21 mouse cellular contexts compared by ENCODE assay signal in the genomic region with DNA sequence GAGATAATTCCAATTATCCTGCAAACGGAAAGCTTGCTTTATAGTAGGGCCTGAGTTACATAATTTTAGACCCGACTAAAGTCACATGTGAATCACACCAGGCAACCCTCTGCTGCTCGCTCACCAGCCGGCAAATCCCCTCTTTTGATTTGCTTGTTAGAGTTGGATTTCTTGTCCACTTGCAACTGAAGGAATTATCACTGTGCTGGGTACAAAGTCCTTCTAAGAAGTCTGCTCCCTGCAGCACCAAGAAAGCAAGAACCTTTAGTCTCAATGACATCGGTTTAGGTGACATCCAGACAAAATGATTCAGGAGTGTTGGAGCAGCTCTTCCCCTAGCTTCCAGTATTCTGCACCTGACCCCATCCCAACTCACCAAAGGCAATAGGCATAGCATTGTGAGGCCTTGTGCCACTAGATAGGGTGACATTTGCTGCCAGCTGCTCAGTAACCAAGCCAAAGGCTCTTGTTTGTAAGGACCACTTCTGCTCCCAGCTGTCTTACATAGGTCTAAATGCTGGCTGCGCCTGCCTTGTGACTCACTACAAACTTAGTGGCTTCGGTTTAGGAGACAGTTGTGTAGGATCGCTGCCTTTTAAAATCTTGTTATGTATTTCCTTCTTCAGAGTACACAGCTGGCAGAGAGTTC.
A peak's percentile ranks its signal among the peaks of the same experiment; 100 is the strongest.
DNase-seq lines count a peak whose midpoint lies in the region; ATAC-seq and TF ChIP-seq lines count a peak whose summit lies in the region.
"Had no signal": no experiment of that assay in that cellular context is flagged by ENCODE, and none has a peak within 500 bp of the region (broad histone marks: within the 10 kb centered on the region; RNA-seq: fewer than 3 reads in every experiment).

No protein-coding gene starts in this region.

- H3K27ac ChIP-seq in kidney, adult 2 months (ENCODE audit: insufficient read depth, low read depth, low read length): no peak overlapping the region
- peak overlapping the region; percentile 7; the same call in 1 of the 2 replicates for H3K27ac ChIP-seq in limb, embryonic 15.5 days
- H3K27ac ChIP-seq: embryonic facial prominence, embryonic 13.5 days; forebrain, embryonic 15.5 days; hindbrain, embryonic 12.5 days; midbrain, embryonic 10.5 days; neural tube, embryonic 13.5 days had no signal

- TF ChIP-seq CTCF in kidney, adult 2 months (conservative IDR thresholded peaks at IDR 0.05; ENCODE audit: insufficient read depth, insufficient read length, low read depth, low read length): no peak

- no peaks in the 10 kb centered on the region for H3K4me1 ChIP-seq in kidney, adult 2 months (ENCODE audit: control insufficient read depth, insufficient read depth, low read length)
- H3K4me1 ChIP-seq in limb, embryonic 15.5 days: no peaks in the 10 kb centered on the region
- H3K4me1 ChIP-seq: embryonic facial prominence, embryonic 13.5 days; forebrain, embryonic 15.5 days; hindbrain, embryonic 12.5 days; neural tube, embryonic 13.5 days had no signal

- intact Hi-C loops in gastrocnemius, postnatal 14 days (cut with DNase I; ENCODE audit: low total_unique reads): no loop called here
- intact Hi-C loops in gastrocnemius, postnatal 36 days (cut with DNase I): no loop called here
- intact Hi-C loops in heart, postnatal 14 days (cut with DNase I): no loop called here

- TF ChIP-seq POLR2A in kidney, adult 2 months (IDR thresholded peaks at IDR 0.05; ENCODE audit: low read depth, low read length): no peak

- no peak overlapping the region for H3K4me3 ChIP-seq in kidney, adult 2 months (ENCODE audit: insufficient read depth, low read depth, low read length)
- H3K4me3 ChIP-seq in limb, embryonic 15.5 days: no peak overlapping the region
- H3K4me3 ChIP-seq: embryonic facial prominence, embryonic 13.5 days; forebrain, embryonic 15.5 days; hindbrain, embryonic 12.5 days; midbrain, embryonic 10.5 days; neural tube, embryonic 13.5 days had no signal

- no peaks in the 10 kb centered on the region for H3K27me3 ChIP-seq in kidney, adult 2 months (replicated peaks; ENCODE audit: control insufficient read depth, insufficient read depth, low read length)
- no peaks in the 10 kb centered on the region for H3K27me3 ChIP-seq in limb, embryonic 15.5 days
- H3K27me3 ChIP-seq: embryonic facial prominence, embryonic 13.5 days; forebrain, embryonic 15.5 days; hindbrain, embryonic 12.5 days; neural tube, embryonic 13.5 days had no signal

- H3K9ac ChIP-seq in limb, embryonic 15.5 days: no peak overlapping the region
- H3K9ac ChIP-seq: embryonic facial prominence, embryonic 13.5 days; forebrain, embryonic 15.5 days; hindbrain, embryonic 12.5 days; neural tube, embryonic 13.5 days had no signal

- no peak overlapping the region for H3K4me2 ChIP-seq in limb, embryonic 15.5 days
- H3K4me2 ChIP-seq: embryonic facial prominence, embryonic 13.5 days; forebrain, embryonic 15.5 days; hindbrain, embryonic 12.5 days; liver, embryonic 11.5 days; neural tube, embryonic 13.5 days had no signal

- 74% methylated on average over 8 of the region's 8 CpGs for WGBS in kidney, adult 2 months
- WGBS in limb, embryonic 15.5 days: 86% methylated on average over 8 of the region's 8 CpGs

- H3K36me3 ChIP-seq in kidney, adult 2 months (ENCODE audit: control insufficient read depth, insufficient read depth, low read length): no peaks in the 10 kb centered on the region
- H3K36me3 ChIP-seq in limb, embryonic 15.5 days: no peaks in the 10 kb centered on the region
- H3K36me3 ChIP-seq: embryonic facial prominence, embryonic 13.5 days; forebrain, embryonic 15.5 days; hindbrain, embryonic 12.5 days; midbrain, embryonic 10.5 days; neural tube, embryonic 13.5 days had no signal

- H3K9me3 ChIP-seq in limb, embryonic 15.5 days: no peaks in the 10 kb centered on the region
- H3K9me3 ChIP-seq: embryonic facial prominence, embryonic 13.5 days; forebrain, embryonic 15.5 days; hindbrain, embryonic 12.5 days; midbrain, embryonic 10.5 days; neural tube, embryonic 13.5 days had no signal

- ATAC-seq in limb, embryonic 15.5 days (ENCODE audit: insufficient number of reproducible peaks, low FRiP score, low TSS enrichment, low read depth): peak; percentile 74
- ATAC-seq: forebrain, embryonic 15.5 days; inflammation-experienced regulatory T-cells, adult 6 months had no signal

- DNase-seq in gastrocnemius, postnatal 14 days: peak; percentile 26
- DNase-seq in gastrocnemius, postnatal 36 days: no peak
- peak; percentile 29 for DNase-seq in kidney, adult 2 months
- DNase-seq in kidney, postnatal 14 days: no peak
- DNase-seq in heart, postnatal 14 days: peak; percentile 17 to 52
- no peak for DNase-seq in right cerebral cortex, adult 18-20 months
- DNase-seq in urinary bladder, postnatal 4 days (ENCODE audit: low spot score in 2 of 2): no peak
- DNase-seq: adrenal gland, postnatal 25 days; cerebellum, adult 11 months; cerebellum, postnatal 10 days; kidney, postnatal 10 days; lung, adult 2 months; thymus, postnatal 36 days had no signal

Comparison
In these comparisons a context has a peak if more than half of its experiments do, and no peak if none do; other contexts are left out.
1. DNase-seq: peak in gastrocnemius, postnatal 14 days (single experiment), kidney, adult 2 months (single experiment) and heart, postnatal 14 days (2 of 2); none in gastrocnemius, postnatal 36 days (0 of 2), kidney, postnatal 14 days (single experiment), right cerebral cortex, adult 18-20 months (single experiment) and urinary bladder, postnatal 4 days (0 of 2).